Mouse (Mus musculus): Measurements from ENCODE around the gene Mad1l1. TPM values are rescaled to one million over a fixed set of nuclear protein-coding genes. Genes with fewer than 3 reads are reported as not detected.
A peak's percentile ranks its signal among the peaks of the same experiment; 100 is the strongest.

Gene Mad1l1
- polyA plus RNA-seq, 1 experiment from 2014 or later, result 56.2 TPM

- no peak overlapping the region for H3K4me3 ChIP-seq
- no peak for DNase-seq (ENCODE audit: low spot score)
- H3K9me3 ChIP-seq, result no peaks in the 10 kb centered on the region
- H3K27me3 ChIP-seq (ENCODE audit: insufficient read depth, poor library complexity, severe bottlenecking), result no peaks in the 10 kb centered on the region
- 85% methylated on average over 4 of the region's 4 CpGs for WGBS
- no peak overlapping the region for H3K27ac ChIP-seq
- H3K36me3 ChIP-seq, result peaks cover 33% of the 10 kb centered on the region
- peaks cover 24% of the 10 kb centered on the region for H3K4me1 ChIP-seq (replicated peaks)
Observed at GRCm38 (mm10) chr5:140268396-140268795, 53.0 kb downstream of the Mad1l1 start.

DNA sequence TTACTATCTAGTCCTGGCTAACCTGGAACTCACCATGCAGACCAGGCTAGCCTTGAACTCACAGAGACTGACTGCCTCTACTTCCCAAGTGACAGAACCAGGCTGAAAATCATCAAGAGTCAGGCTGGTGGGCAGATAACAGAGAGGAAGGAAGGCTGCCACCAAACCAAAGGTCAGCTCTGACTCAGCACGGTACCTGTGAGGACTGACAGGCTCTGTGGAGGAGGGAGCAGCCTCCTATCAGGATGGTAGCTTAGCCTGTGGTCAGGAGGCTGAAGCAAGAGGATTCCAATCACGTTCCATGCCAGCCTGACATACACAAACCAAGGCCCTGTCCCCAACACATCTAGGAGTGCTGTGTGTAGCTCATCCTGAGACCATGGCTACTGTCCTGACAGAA is 54.3 kb downstream of the Mad1l1 start:
- WGBS, result 86% methylated on average over 2 of the region's 2 CpGs

DNA sequence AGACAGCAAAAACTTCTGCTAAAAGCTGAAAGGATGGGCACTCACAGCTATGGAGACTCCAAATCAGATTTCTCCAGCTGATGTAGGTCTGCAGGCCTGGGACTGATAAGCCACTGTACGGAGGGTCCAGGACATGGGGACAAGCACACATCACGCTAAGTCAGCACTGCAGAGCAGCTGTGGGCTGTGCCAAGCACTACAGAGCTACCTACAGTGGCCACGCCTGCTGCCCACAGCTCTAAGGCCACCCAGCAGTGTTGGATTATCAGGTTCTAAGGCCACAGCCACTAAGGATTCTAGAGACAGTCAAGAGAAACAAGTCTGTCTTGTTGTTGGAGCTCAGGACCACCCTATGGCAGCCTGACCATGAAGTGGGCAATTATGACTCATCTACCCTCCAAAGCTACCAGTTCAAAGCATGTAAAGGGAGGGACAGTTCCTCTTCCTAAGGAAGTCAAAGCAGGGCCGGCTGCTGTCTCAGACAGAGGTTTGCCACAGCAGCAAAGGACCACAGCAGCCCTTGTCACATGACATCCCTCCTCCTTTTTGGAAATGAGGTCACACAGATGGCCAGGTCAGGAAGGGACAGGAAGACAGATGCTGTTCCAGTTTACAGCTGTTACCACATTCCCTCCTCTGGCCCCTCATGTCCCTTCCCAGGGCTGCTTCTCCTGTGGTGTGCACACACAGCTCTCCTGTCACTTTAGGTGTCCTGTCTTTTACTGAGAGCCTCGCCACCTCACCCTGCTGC is 56.4 kb downstream of the Mad1l1 start:
- no peaks in the 10 kb centered on the region for H3K9me3 ChIP-seq
- H3K36me3 ChIP-seq, result peaks cover 24% of the 10 kb centered on the region
- peak overlapping the region; percentile 86 for H3K27ac ChIP-seq
- WGBS, result 76% methylated on average over 5 of the region's 5 CpGs
- peaks cover 35% of the 10 kb centered on the region for H3K4me1 ChIP-seq (replicated peaks)
- no peak overlapping the region for H3K4me3 ChIP-seq
- H3K27me3 ChIP-seq (ENCODE audit: insufficient read depth, poor library complexity, severe bottlenecking), result no peaks in the 10 kb centered on the region
- peak; percentile 42 for DNase-seq (ENCODE audit: low spot score)

More for the DNA sequence above, 54.3 kb downstream of the Mad1l1 start:
- H3K9me3 ChIP-seq, result no peaks in the 10 kb centered on the region
- H3K36me3 ChIP-seq, result peaks cover 28% of the 10 kb centered on the region
- H3K4me3 ChIP-seq, result no peak overlapping the region
- peaks cover 35% of the 10 kb centered on the region for H3K4me1 ChIP-seq (replicated peaks)
- no peaks in the 10 kb centered on the region for H3K27me3 ChIP-seq (ENCODE audit: insufficient read depth, poor library complexity, severe bottlenecking)
- DNase-seq (ENCODE audit: low spot score), result no peak
- H3K27ac ChIP-seq, result no peak overlapping the region

GRCm38 (mm10) chr5:140263754-140264749 is 57.3 kb downstream of the Mad1l1 start:
- peak; percentile 76 for DNase-seq (ENCODE audit: low spot score)
- Histone ChIP-seq H3K27me3 (ENCODE audit: insufficient read depth, poor library complexity, severe bottlenecking) (no peaks in the 10 kb centered on the region), H3K4me1 (replicated peaks) (peaks cover 35% of the 10 kb centered on the region), H3K4me3 (no peak overlapping the region), H3K9me3 (no peaks in the 10 kb centered on the region), H3K27ac (peak overlapping the region; percentile 86), H3K36me3 (peaks cover 25% of the 10 kb centered on the region; the same call in 1 of the 2 replicates)
- 35% methylated on average over 30 of the region's 30 CpGs for WGBS

DNA sequence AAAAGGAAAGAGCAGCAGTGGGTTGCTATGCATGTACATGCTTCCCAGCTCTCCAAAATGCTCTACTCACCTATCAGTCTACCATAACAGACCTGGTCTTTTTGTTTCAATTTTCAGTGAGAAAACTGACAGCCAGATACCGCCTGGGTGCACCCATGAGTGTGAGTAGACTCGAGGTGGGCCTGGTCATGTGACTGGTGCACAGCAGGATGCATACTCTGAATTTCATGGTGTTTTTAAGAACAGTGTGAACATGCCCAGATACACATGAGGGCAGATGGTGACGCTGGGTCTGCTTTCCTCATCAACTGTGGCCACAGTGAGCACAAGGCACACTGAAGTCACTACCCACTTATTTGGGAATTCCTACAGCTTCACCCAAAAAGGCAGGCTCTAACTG is 59.0 kb downstream of the Mad1l1 start:
- H3K27ac ChIP-seq, result no peak overlapping the region
- peaks cover 36% of the 10 kb centered on the region; the same call in 1 of the 2 replicates for H3K36me3 ChIP-seq
- H3K4me1 ChIP-seq (replicated peaks), result peaks cover 35% of the 10 kb centered on the region
- no peak overlapping the region for H3K4me3 ChIP-seq
- no peaks in the 10 kb centered on the region for H3K27me3 ChIP-seq (ENCODE audit: insufficient read depth, poor library complexity, severe bottlenecking)
- H3K9me3 ChIP-seq, result no peaks in the 10 kb centered on the region
- no peak for DNase-seq (ENCODE audit: low spot score)
- 83% methylated on average over 3 of the region's 3 CpGs for WGBS

DNA sequence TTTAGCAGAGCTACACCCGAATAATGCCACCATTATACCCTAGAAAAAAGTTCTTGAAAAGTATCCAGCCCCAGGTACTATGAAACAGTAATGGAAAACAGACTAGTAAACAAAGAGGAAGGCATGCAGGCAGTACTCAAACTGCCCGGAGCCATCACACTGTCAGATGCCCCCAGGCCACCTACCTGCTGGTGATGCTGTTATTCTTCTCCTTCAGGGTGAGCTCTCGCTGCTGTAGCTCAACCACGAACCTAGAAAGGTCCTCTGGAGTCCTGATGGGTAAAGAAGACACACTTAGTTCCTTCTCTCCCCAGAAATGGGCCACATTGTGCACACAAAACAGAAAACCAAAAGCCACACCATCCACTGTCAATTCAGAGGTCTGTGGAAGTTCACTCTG is 60.0 kb downstream of the Mad1l1 start:
- Histone ChIP-seq H3K4me3 (no peak overlapping the region), H3K4me1 (replicated peaks) (peaks cover 38% of the 10 kb centered on the region), H3K27ac (no peak overlapping the region), H3K27me3 (ENCODE audit: insufficient read depth, poor library complexity, severe bottlenecking) (no peaks in the 10 kb centered on the region), H3K9me3 (no peaks in the 10 kb centered on the region), H3K36me3 (peaks cover 45% of the 10 kb centered on the region)
- WGBS, result 84% methylated on average over 4 of the region's 4 CpGs
- DNase-seq (ENCODE audit: low spot score), result no peak

- H3K36me3 ChIP-seq, result peaks cover 62% of the 10 kb centered on the region
- H3K27me3 ChIP-seq (ENCODE audit: insufficient read depth, poor library complexity, severe bottlenecking), result no peaks in the 10 kb centered on the region
- no peak overlapping the region for H3K27ac ChIP-seq
- H3K4me3 ChIP-seq, result no peak overlapping the region
- H3K9me3 ChIP-seq, result no peaks in the 10 kb centered on the region
- peaks cover 17% of the 10 kb centered on the region for H3K4me1 ChIP-seq (replicated peaks)
- WGBS, result 90% methylated on average over 5 of the region's 5 CpGs
- DNase-seq (ENCODE audit: low spot score), result no peak
Observed at GRCm38 (mm10) chr5:140258633-140259032, 62.7 kb downstream of the Mad1l1 start.

DNA sequence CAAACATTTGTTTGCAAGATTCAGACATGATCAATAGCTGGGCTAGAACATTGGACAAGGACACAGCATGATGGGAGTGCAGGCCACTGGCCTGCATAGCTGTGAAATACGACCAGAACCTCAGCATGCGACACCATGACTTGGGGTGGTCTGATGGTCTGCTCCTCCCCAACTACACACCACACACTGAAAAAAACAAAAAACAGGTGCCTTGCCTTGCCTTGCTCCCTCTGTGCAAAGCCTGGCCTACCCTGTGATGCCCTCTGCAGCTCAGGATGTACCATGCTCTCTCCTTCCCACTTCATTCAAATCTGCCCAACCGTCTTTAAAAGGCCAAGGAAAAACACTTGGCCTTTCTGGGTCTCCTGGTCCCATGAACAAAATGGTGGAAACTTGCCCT is 63.3 kb downstream of the Mad1l1 start:
- WGBS, result 84% methylated on average over 3 of the region's 3 CpGs
- DNase-seq (ENCODE audit: low spot score), result no peak
- Histone ChIP-seq H3K4me1 (replicated peaks) (peaks cover 11% of the 10 kb centered on the region; the same call in 1 of the 2 replicates), H3K36me3 (peaks cover 68% of the 10 kb centered on the region), H3K27me3 (ENCODE audit: insufficient read depth, poor library complexity, severe bottlenecking) (no peaks in the 10 kb centered on the region), H3K4me3 (no peak overlapping the region), H3K9me3 (no peaks in the 10 kb centered on the region), H3K27ac (no peak overlapping the region)

DNA sequence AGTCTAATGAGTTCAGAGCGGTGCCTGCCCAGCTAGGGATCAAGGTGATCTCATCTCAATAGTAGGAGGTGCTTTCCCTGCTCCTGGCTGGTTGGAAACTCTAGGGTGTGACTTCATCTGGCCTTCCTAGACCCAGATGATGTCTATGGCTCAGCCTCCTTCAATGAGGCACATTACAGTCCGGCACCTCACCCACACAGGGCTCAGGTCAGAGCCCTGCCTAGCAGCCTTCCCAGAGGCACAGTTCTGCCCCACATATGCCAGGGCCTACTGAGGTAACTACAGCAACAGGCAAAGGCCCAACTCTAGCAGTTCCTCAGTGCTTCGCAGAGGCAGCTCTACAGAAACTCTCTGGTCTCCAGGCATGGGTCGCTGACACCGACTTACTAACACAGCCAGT is 63.9 kb downstream of the Mad1l1 start:
- Histone ChIP-seq H3K27ac (no peak overlapping the region), H3K4me3 (no peak overlapping the region), H3K27me3 (ENCODE audit: insufficient read depth, poor library complexity, severe bottlenecking) (no peaks in the 10 kb centered on the region), H3K4me1 (replicated peaks) (peaks cover 5% of the 10 kb centered on the region; the same call in 1 of the 2 replicates), H3K36me3 (peaks cover 74% of the 10 kb centered on the region), H3K9me3 (no peaks in the 10 kb centered on the region)
- DNase-seq (ENCODE audit: low spot score), result no peak
- 94% methylated on average over 5 of the region's 5 CpGs for WGBS

- DNase-seq (ENCODE audit: low spot score), result no peak
- H3K9me3 ChIP-seq, result no peaks in the 10 kb centered on the region
- WGBS, result 95% methylated on average over 10 of the region's 10 CpGs
- 0 out of 2 replicates have a peak overlapping the region, but pooled peaks have one; percentile 5 for H3K27ac ChIP-seq
- H3K4me1 ChIP-seq (replicated peaks), result peaks cover 3% of the 10 kb centered on the region; the same call in 1 of the 2 replicates
- H3K36me3 ChIP-seq, result peaks cover 75% of the 10 kb centered on the region
- no peak overlapping the region for H3K4me3 ChIP-seq
- H3K27me3 ChIP-seq (ENCODE audit: insufficient read depth, poor library complexity, severe bottlenecking), result no peaks in the 10 kb centered on the region
Observed at GRCm38 (mm10) chr5:140256685-140257084, 64.7 kb downstream of the Mad1l1 start.

DNA sequence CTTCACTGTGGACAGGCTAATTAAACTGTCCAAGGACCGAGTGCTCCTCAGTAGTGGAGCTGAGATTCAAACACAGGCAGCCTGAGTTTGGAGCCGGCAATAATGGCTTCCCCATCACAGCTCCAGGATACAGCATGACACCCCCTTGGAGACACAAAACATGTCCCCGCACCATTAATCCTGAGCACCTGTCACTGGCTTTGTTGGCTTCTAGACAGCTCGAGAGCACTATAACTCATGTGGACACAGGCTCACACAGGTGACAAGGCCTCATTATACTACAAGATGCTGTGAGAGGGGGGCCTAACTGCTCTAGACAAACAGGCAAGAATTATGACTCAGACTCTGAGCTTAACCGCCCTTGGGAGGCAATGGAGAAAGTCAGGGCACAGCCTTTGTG is 66.1 kb downstream of the Mad1l1 start:
- Histone ChIP-seq H3K4me1 (replicated peaks) (peaks cover 7% of the 10 kb centered on the region; the same call in 1 of the 2 replicates), H3K36me3 (peaks cover 61% of the 10 kb centered on the region), H3K27ac (no peak overlapping the region), H3K9me3 (no peaks in the 10 kb centered on the region), H3K27me3 (ENCODE audit: insufficient read depth, poor library complexity, severe bottlenecking) (no peaks in the 10 kb centered on the region), H3K4me3 (no peak overlapping the region)
- no peak for DNase-seq (ENCODE audit: low spot score)
- WGBS, result 89% methylated on average over 5 of the region's 5 CpGs

GRCm38 (mm10) chr5:140254656-140255055 is 66.7 kb downstream of the Mad1l1 start:
- H3K4me1 ChIP-seq (replicated peaks), result peaks cover 13% of the 10 kb centered on the region

GRCm38 (mm10) chr5:140251989-140252388 is 69.4 kb downstream of the Mad1l1 start:
- 92% methylated on average over 2 of the region's 2 CpGs for WGBS
- Histone ChIP-seq H3K9me3 (no peaks in the 10 kb centered on the region), H3K27ac (no peak overlapping the region), H3K36me3 (peaks cover 40% of the 10 kb centered on the region), H3K4me3 (no peak overlapping the region), H3K27me3 (ENCODE audit: insufficient read depth, poor library complexity, severe bottlenecking) (no peaks in the 10 kb centered on the region), H3K4me1 (replicated peaks) (peaks cover 24% of the 10 kb centered on the region)
- no peak for DNase-seq (ENCODE audit: low spot score)

More at GRCm38 (mm10) chr5:140254656-140255055, 66.7 kb downstream of the Mad1l1 start:
- no peak for DNase-seq (ENCODE audit: low spot score)
- H3K36me3 ChIP-seq, result peaks cover 55% of the 10 kb centered on the region
- H3K9me3 ChIP-seq, result no peaks in the 10 kb centered on the region
- no peak overlapping the region for H3K27ac ChIP-seq
- no peaks in the 10 kb centered on the region for H3K27me3 ChIP-seq (ENCODE audit: insufficient read depth, poor library complexity, severe bottlenecking)
- WGBS, result 84% methylated on average over 1 of the region's 1 CpGs
- H3K4me3 ChIP-seq, result no peak overlapping the region
